Mouse (Mus musculus): ENCODE data around the gene Thbs4.

- TF ChIP-seq CTCF (IDR thresholded peaks at IDR 0.05; ENCODE audit: control insufficient read depth, insufficient read depth, low read length) (no peak), POLR2A (IDR thresholded peaks at IDR 0.05; ENCODE audit: borderline replicate concordance, control insufficient read depth, low read depth, low read length) (no peak)
These were observed 19.7 kb downstream of the Thbs4 start for GRCm38 (mm10) chr13:92774887-92775286.

Measured in bone marrow, adult 2 months (tissue).